Mouse (Mus musculus) T-helper 17 cell (primary cell): Measurements from ENCODE around the gene Ablim1.

Experiments used
- in situ Hi-C, 2 experiments: fragments of 300-600 bp; cut with MboI, MseI; formaldehyde crosslinking; loops; 1 replicate in 1 of 2; 2 replicates in 1 of 2; pipeline ENCODE4 v1.15.1; 2025; ENCODE audit warnings: high pct_unique_total_duplicates in 2 of 2

Gene Ablim1

GRCm38 (mm10) chr19:57134654-57135348 lies 179.9 kb downstream of the Ablim1 start:
- in situ Hi-C loops, result loop anchor here (5.0 kb wide), 1 partner anchor 68 kb away; no protein-coding TSS in a partner anchor

DNA sequence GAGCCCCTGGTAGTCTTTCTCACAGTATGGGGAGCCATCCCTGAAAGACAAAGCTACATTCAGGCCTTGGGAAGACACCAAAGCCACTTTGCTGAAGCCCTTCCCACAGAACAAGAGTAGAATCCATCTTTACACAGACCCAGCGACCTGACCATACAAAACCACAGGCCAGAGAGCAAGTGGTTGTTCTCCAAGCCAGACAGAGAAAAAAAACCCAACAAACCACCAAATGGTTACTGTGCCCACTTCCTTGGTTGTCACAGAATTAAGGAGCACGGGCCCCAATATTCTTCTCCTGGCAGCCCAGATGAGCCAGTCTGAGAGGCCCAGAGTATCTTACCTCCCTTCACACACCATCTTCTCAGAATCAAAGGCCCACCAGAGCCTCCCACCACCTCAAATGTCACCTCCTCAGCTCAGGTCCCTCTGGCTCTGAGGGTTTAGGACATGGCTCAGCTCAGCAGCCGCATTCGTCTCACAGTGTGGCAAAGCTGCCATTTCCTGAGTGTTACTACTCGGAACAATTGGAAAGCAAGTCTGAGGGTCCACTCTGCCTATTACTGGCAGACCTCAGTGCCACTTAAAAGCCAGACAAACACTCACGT lies 181.7 kb downstream of the Ablim1 start:
- in situ Hi-C loops, result no loop called here

GRCm38 (mm10) chr19:57132281-57132680 lies 182.4 kb downstream of the Ablim1 start:
- in situ Hi-C loops, result no loop called here

GRCm38 (mm10) chr19:57131366-57131765 lies 183.4 kb downstream of the Ablim1 start:
- in situ Hi-C loops, result no loop called here

DNA sequence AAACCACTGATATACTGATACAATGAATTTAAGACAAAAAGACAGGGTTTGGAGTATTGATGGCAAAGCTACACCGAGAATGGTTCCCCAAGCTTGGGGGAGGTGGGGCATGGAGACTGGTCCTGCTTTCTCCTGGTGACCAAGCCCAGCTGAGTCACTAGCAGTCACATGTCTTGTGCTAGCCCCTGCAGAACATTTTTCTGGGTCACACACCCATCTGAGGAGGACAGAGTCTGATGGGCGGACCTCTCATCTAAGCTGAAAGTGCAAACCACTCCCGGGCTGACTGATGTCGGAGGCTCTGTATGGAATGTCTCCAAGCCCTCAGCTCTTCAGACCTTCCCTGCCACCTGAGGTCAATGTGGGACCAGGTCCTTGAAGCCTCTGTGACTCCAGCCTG lies 184.1 kb downstream of the Ablim1 start:
- in situ Hi-C loops, result no loop called here

DNA sequence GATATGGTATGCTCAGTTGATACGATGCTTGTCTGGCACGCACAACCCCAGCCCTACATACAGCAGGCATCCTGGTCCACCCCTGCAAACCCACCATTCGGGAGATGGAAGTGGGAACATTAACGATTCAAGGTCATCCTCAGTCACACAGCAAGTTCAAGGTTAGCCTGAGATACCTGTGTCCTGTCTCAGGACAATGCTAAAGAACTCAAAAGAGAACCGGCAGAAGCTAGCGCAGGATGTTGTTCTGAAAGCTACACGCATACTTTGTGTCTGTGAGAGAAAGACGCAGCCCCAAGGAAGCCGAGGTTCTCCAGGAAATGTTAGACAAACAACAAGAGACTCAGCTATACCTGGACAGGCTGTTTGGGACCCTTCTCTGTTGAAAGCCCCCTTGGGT lies 185.0 kb downstream of the Ablim1 start:
- in situ Hi-C loops, result no loop called here

- in situ Hi-C loops, result no loop called here
Measured at GRCm38 (mm10) chr19:57128037-57128436, 186.7 kb downstream of the Ablim1 start.

- in situ Hi-C loops, result no loop called here
Measured at GRCm38 (mm10) chr19:57127523-57127922, 187.2 kb downstream of the Ablim1 start.

- in situ Hi-C loops, result no loop called here
Measured at GRCm38 (mm10) chr19:57126950-57127349, 187.8 kb downstream of the Ablim1 start.

DNA sequence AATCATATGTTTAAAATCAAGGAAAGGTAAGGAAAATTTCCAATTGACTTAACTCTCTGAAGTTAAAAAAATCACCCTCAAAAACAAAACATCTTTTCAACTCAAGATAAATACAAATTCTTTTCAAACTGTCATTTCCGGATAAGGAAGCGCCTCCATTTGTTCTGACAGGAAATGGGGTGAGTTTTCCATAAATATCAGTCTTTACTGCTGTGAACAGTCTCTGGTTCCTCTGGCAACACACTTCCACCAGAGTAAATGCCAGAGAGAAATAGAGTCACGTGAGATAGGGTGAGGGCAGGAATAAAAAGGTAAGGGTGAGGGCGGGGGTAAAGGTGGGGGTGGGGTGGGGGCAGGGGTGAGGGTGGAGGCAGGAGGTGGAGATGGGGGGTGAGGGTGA lies 189.8 kb downstream of the Ablim1 start:
- in situ Hi-C loops, result no loop called here

GRCm38 (mm10) chr19:57124138-57124519 lies 190.6 kb downstream of the Ablim1 start:
- in situ Hi-C loops, result no loop called here

GRCm38 (mm10) chr19:57123503-57124137 lies 191.1 kb downstream of the Ablim1 start:
- in situ Hi-C loops, result no loop called here

DNA sequence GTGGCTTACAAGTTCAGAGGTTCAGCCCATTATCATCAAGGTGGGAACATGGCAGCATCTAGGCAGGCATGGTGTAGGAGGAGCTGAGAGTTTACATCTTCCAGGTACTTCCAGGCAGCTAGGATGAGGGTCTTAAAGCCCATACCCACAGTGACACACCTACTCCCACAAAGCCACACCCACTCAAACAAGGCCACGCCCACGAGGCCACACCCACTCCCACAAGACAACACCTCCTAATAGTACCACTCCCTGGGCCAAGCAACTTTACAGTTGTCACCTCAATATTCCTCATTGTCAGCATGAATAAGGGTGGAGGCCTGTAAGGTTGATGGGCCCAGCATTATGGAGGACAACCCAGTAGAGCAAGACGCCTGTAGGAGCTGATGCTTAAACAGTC lies 192.5 kb downstream of the Ablim1 start:
- in situ Hi-C loops, result no loop called here

DNA sequence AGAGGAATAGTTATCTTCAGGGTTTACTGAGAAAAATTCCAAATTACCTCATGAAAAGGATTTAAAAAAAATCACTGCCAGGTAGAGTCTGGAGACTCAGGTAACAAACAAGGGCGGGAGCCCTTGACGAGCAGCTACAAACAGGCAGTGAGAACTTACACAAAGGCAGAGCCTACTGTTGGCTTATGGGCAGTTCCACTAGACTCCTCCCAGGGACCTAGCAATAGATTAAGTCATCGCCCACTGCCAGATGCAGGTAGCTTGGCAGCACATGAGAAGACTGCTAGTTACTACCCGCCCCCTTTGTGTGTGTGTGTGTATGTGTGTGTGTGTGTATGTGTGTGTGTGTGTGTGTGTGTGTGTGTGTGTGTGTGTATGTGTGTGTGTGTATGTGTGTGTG lies 193.7 kb downstream of the Ablim1 start:
- in situ Hi-C loops, result no loop called here

- in situ Hi-C loops, result no loop called here
Measured at GRCm38 (mm10) chr19:57119661-57120060, 195.1 kb downstream of the Ablim1 start.

DNA sequence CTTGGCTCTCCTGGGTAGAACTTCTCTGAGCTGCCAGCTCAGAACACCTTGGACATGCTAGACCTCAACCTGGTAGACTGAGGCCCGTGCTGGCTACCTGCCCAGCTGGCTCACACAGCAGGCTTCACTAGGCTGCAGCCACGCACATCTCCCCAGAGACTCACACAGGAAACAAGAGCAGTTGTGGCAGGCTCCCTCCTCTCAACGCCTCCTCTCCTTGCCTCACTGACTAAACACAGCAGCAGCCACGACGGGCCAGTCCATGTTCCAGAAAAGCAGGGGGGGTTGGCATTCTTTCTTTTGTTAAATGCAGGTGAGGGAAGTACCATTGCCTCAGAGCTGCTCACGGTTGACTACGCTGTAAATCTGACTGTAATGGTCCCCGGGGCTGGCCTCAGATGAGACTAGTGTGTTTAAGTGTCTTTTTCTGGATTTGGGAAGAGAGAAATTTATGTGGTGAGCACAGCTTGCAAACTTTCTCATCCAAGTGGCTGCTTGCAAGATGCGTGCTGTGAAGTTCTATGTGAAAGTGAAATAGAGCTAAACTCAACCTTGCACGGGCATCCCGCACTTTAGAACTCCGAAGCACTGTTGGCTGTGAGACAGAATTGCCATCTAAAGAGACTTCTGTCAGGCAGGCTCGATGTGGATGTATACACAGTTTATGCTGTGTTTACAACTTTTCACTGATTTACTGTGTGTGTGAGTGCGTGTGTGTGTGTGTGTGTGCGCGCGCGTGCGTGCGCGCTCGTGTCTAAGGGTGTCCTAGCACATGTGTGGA lies 195.7 kb downstream of the Ablim1 start:
- in situ Hi-C loops, result no loop called here

- in situ Hi-C loops, result no loop called here
Measured at GRCm38 (mm10) chr19:57117751-57118150, 197.0 kb downstream of the Ablim1 start.

GRCm38 (mm10) chr19:57116871-57117501 lies 197.7 kb downstream of the Ablim1 start:
- in situ Hi-C loops, result no loop called here

DNA sequence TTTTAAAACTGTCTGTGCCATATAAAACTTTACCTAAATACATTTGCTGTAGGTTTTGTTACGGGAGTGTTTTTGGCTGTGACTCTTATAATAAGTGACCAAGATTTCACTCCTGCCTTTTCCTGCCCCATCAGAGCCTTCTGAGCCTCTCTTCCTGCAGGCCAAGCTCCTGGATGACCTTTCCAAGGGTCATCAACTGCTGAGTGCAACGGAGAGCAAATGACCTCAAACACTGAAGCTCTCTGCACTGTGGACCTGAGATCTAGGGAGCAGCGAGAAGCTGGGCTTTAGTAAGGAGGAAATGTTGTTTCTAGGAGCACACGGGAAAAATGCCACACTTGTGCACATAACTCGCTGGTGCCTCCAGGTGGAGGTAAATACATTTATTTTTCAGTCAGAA lies 199.0 kb downstream of the Ablim1 start:
- in situ Hi-C loops, result no loop called here

DNA sequence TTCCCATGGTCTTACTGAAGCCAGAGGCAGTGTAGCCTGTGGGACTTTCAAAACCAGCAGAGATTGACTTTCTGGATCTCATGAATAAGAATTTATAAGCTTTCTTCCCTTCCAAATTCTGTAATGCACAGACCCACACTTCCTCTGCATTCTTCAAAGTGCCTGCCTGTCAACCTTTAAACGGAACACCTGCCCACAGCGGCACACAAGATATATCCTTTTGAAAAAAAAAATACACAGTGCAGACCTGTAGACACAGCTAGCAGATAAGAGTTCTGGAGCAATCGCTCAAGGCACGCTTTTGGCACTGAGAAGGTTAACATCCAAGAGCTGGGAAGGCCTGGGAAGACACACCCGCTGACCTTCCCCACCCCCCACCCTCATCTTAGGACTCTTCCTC lies 199.8 kb downstream of the Ablim1 start:
- in situ Hi-C loops, result no loop called here

DNA sequence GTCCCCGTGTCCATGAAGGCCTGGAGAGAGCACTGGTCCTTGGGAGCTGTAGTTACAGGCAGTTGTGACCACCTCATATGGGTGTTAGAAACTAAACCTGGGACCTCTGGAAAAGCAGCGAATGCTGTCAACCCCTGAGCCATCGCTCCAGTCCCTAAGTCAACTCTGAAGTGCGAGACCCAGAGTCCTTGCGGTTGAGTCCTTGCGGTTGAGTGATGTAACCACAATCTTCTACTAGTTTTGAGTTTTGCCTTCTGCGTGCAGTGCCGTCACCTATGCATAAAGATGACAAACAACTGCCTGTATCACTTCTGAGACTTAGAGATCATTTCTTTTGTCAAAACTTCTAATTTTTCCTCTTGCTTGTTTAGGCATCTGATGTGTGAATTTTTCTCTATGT lies 200.7 kb downstream of the Ablim1 start:
- in situ Hi-C loops, result no loop called here
